Mouse (Mus musculus) natural killer cell, adult 2 months (primary cell): ENCODE results near the gene Gemin7.
"Not testable (repeated sequence)": the region's sequence is repeated elsewhere in the genome, so short reads cannot be mapped to it uniquely, and the experiment has no call there.

Experiments
- DNase-seq, 2 experiments: peaks; one replicate each; pipeline ENCODE4 v3.0.0; 2022; ENCODE audit warnings: low spot score in 2 of 2

The Gemin7 gene

DNA sequence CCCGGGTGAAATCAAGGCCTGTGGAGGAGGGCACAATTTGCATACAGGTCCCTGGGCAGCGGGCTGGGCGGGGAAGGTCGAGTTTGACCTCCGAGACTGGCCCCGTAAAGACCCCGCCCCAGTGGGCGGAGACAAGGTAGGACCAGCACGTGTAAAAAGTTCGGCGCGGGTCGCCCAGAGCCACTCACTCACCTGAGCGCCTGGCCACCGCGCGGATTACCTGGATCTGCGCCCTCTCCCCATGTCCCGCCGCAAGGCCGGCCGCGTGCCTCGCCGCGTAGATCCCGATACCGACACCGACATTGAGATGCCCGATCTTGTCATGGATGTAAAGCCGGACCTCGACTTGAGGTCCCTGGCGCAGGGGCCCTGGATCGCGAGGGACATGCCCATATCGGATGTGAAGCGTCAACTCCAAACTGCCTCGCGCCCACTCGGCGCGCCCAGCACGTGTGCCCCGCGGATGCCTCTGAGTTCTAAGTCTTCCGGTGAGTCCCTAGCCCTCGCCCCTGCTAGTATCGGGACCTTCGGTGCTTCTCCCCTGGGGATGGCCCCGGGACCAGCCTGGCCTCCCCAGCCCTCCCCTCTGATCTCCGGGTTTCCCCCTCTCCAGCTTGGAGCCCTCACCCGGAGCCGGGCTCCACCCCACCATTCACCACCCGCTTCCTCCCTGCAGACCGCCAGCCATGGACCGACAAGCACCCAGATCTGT is at the start of gene Gemin7, which contains the start of gene Zfp296:
Gene Gemin7, minus strand, starts transcription at position 455 of the 712 bp plus-strand sequence.
Gene Zfp296, plus strand, starts transcription at position 147 of the 712 bp plus-strand sequence.
- peak; percentile 41 to 61 for DNase-seq

DNA sequence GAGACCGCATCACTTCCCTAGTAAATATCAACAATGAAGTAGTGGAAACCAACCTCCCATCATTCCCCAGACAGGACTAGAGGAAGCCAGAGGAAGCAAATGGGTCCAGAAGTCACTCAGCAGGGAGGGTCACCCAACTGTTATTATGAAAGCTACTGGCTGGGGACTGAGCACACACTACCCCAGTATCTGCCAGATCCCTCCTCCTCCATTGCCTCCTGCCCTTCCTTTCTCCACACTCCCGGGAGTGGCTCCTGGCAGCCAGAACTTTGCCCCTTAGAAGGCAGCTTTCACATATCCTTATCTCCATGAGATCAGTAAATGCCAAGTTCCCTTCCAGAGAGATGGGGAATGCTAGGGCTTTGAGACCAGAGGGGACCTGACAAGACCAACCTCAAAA is 46.0 kb upstream of the Gemin7 start:
- no peak for DNase-seq

DNA sequence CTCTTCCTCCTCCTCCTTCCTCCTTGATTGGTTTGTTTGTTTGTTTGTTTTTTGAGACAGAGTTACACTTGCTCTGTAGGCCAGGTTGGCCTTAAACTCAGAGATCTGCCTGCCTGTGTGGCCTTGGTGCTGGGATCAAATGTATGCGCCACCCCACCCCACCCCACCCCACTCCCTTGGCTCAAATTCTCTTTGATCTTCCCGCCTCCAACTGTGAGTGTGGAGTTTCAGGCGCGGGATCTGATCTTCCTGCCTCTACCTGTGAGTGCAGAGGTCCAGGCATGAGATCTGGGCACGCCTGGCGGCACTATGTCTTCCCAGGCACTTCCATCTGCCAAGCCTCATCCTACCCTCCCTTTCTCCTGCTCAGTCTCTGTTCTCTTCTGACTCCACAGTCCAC is 44.8 kb upstream of the Gemin7 start:
- no peak for DNase-seq

DNA sequence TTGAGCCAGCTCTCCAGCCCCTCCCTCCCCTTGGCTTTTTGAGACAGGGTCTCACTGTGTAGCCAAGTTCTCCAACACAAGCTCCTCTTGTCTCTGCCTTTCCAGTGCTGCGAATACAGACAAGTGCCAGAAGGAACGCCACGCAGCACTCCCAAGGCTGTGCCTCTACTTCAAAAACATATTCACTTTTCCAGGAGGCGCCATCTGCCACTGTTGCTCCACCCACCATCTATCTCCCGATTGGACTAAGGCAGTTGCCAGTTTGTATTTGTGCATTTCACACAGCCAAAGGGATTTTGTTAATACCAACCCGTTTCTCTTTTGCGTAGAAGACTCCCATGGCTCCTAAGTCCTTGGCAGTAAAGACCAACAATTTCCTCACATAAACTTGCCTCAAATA is 43.4 kb upstream of the Gemin7 start:
- no peak for DNase-seq

DNA sequence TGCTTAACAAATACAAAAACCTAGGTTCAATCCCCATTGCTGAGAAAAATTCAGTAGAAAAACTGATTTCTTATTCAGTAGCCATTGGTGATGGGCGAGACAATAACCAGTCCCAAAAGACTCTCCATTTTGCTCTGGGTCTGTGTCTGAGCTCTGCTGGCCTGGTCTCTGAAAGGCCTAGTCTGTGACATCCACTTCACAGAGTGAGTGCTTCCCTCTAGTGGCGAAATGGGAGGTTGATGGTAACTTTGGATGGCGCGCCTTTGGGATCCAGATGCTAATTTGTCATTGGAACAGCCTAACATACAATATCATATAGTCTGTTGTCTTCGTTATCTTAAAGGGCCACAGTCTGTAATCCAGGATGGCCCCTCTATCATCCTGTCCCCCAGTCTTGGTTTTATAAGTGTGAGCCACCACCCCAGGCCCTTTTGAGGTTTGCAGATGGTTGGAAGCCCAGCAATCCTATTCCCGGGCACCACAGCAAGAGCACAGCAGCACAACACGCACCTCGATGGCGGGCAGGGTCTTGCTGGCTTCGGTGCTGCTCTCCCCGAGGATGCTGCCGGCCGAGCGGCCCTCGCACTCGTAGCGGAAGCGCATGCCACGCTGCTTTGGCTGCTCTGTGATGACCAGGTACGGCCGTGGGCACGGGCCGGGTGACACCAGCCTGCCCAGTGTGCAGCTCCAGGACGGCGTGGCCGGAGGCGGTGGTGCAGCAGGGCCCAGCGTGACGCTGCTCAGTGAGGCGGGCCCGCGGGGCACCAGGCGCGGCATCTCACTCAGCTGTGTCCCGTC is 41.8 kb upstream of the Gemin7 start:
- peak; percentile 61 to 74 for DNase-seq

DNA sequence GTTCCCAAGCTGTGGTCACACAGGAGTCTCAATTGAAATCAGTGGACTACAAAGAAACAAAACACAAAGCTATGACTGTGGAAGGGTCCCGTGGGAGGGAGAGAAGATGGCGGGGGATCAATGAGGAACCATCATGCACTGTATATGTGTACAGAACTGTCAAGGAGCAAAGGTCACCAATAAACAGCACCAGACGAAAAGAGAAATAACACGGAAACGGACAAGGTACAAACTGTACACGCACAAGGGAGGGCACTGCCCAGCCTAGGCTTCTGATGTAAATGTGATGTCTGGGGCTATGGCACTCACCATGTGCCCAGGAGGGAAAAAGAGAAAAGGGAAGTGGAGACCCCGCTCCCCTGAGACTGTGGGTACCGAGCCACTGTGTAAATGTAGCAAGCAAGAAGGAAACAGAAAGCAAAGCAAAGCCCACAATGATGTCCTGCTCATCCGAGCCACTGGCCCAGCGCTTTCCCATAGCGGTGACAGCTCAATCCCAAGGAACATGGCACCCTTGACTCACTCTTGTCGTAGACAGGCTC is 37.7 kb upstream of the Gemin7 start:
- DNase-seq, result peak in 1 of 2 experiments; percentile 64

DNA sequence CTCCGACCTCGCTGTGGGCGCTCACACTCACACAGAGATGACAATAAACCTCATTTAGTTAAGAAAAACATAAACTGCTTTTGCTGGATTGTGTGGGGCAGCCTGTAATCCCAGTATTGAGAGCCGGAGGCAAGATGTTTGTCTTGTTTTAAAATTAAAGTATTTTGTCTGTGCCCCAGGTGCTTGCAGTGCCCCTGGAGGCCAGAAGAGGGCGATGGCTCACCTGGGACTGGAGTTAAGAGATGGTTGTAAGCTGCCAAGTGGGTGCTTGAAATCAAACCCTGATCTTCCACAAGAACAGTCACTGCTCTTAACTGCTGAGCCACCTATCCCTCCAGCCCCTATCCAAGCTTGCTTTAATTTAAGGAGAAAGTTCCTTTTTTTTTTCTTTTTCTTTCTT is 33.6 kb upstream of the Gemin7 start:
- no peak for DNase-seq

DNA sequence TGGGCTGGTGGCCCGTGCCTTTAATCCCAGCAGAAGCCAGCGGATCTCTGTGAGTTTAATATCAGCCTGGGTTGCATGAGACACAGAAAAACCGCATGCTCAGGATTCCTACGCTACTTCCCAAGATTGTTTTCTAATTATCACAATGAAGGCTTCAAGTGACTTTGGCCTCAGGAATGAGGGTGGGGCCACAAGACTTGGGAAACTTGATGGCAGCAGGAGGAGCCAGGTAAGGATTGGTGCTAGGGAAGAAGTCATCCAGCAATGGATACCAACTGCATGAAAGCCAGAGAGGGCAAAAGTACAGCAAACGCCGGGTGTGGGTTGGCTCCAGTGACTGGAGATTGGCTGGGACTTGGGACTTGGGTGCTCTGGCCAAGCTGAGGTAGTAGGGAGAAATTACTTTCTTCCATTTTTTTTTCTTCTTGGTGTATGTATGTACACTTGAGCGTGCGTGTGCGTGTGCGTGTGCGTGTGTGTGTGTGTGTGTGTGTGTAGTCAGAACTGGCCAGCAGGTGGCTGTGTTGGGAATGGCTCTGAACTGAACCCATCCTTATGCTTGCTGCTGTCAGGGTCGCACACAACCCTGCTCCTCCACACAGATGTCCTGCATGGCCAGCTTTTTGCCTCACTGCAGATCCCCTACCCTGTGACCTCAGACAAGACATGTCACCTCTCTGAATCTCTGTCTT is 32.4 kb upstream of the Gemin7 start:
- DNase-seq, result no peak

DNA sequence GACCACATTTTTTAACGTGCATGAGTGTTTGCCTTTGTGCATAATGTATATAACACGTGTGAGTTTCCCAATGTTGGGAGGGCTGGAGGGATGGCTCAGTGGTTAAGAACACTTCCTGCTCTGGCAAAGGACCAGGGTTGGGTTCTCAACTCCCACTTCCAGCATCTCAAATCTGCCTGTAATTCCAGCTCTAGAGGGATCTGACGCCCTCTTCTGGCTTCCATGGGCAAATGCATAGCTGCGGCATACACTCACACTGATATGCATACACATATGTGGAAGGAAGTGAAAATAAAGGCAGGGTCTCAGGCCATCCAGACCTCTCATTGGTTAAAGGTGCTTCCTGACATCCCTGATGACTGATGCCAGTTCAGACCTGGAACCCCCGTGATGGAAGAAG is 29.9 kb upstream of the Gemin7 start:
- no peak for DNase-seq

DNA sequence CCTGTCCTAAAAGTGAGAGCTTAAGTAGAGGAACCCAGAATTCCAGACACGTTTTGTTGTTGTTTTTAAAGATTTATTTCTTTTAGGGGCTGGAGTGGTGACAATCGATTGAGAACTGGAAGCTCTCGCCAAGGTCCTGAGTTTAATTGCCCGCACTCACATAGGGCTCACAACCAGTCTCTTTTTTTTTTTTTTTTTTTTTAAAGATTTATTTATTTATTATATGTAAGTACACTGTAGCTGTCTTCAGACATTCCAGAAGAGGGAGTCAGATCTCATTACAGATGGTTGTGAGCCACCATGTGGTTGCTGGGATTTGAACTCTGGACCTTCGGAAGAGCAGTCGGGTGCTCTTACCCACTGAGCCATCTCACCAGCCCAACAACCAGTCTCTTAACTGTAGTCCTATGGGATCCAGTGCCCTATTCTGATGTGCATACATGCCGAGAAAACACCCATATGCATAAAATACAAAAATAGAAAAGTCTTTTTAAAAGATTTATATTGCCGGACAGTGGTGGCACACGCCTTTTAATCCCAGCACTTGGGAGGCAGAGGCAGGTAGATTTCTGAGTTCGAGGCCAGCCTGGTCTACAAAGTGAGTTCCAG is 27.3 kb upstream of the Gemin7 start:
- DNase-seq, result not testable (repeated sequence)

DNA sequence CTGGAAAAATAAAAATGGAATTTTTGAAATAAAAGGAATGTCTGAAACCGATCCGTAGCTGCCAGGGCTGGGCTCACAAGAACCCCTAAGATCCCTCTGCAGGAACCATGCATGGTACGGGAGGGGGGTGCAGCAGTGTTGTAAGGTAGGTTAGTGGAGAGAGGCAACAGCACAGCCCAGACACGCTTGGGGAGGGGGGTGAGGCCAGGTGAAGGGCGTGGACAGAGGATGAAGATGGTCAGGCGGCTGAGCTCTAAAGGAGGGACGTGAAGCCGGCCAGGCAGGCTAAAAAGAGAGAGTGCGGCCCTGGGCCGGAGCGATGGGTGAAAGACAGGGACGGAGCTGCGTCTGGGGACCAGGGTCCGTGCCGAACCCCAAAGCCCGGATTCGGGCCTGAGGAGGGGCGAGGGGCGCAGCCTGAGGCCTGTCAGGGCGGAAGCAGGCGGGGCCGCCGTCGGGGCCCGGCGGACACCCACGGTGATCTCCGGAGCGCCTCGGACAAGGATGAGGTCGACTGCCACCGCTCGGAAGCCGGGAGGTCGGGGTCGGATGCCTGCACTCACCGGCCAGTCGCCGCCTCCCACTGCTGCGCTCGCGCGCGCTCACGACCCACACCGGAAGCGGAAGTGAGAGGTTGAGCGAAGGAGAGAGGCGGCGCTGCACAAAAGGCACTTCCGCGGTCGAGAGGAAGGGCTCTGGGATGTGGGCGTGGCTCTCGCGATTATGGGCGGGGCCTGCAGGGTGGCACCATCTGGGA is 26.6 kb upstream of the Gemin7 start, which contains the start of gene Clasrp:
Gene Clasrp, minus strand, starts transcription at position 638 of the 757 bp plus-strand sequence.
- peak; percentile 94 to 96 for DNase-seq

DNA sequence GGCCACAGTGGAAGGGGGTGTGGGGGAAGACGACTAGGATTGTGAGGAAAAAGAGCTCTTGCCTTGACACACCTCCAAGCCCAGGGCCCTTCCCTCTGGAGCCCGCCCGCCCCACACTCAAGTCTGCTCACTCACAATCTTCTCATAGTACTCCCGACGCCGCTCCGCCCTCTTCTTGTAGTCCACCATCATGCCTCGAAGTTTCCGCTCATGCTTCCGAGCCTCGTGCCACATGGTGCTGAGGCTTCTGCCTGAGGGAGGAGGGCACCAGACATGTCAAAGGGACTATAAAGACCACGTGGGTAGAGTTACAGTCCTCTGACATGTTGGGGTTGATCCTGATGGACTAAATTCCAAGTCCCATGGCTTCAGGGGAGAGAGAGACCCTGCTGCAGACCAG is 25.7 kb upstream of the Gemin7 start:
- DNase-seq, result no peak

DNA sequence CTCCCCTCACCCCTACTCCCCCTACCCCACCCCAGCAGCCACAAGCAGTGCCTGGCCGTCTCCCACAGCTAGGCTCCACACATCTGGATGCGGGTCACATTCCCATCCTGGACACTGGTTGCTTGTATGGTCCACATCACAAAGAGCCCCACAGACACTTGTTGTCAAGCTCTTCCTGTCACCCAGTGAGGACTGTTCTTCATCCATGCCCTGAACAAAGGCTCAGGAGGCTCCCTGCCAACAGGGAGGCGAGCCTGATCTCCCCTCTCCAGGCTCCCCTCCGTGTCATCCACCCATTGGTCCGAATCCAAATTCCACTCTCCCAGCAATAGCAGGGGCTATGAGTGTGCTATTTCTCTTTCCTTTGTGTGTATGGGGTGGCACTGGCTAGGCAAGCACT is 23.2 kb upstream of the Gemin7 start:
- no peak for DNase-seq

DNA sequence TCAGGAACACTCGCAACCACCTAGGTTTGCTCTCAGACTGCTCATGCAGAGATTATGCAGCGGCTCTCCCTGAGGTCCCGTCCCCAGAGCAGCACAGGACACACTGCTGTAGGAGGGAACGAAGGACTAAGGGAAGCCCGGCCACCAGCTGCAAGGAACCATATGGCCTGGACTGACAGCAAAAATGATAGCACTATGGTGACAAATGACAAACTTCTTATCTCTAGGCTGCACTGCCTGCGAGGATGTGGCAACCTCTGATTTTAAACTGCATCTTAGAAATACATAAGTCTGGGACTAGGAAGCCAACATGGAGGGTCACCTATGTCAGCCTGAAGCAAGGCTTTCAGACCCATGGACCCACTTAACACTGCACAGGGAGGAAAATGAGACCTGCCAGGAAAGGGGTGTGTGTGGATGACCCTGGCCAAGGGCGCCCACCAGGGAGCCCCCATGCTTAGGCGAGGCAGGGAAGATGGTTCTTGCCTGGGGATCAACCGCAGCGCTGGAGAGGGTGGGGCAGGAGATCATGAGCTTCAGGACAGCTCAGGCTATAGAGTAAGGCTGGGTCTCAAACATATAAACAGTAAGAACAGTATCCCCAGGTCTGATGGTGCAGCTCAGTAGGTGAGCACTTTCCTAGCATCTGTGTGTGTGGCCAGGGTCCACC is 15.8 kb upstream of the Gemin7 start:
- no peak for DNase-seq

DNA sequence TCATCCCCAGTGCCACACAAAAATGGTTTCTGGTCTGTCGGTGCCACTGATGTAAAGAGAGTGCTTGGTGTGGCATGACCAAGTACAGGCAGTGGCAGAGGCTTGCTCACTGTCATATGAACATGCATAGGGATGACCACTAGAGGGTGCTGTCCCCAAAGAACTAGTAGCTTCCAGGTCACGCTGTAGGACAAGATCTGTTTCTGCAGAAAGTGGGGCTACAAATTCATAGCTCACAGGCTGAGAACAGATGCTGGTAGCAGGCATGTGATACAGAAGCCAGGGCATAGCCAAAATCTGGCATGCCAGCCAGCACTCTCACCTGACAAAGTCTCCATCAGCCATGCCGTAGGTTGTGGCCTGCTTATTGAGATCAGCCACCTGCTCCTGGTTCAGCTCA is 12.5 kb upstream of the Gemin7 start:
- peak; percentile 67 to 82 for DNase-seq

DNA sequence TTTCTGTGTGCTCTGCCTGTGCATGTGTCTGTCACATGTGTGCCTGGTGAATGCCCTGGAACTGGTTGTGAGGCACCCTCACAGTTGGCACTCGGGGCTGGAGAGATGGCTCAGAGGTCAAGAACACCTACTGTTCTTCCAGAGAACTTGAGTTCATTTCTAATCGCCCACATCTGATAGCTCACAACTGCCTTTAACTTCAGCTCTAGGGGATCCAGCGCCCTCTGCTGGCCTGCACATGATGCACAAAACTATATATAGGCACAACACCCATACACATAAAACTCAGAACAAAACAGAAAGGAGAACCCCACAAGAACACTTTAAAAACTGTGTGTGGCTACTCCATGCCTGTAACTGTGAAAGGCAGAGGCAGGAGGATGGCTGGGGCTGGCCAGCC is 11.8 kb upstream of the Gemin7 start:
- DNase-seq, result peak; percentile 20 to 55

DNA sequence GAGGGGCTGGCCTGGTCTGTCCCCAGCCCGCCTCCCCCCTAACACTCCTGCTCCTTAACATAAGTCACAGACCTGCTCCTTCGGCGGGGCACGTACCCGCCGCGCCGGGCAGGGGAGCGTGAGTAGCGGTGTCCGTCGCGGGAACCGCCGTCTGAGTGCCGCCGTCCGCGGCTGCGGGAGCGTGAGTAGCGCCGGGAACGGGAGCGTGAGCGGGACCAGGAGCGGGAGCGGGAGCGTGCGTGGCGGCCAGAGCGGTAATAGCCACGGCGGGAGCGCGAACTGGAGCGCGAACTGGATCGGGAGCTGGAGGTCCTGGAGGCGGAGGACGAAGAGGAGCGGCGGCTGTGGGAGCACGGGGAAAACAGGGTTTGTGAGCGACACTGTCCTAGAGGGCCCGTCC is 8.9 kb upstream of the Gemin7 start:
- no peak for DNase-seq

DNA sequence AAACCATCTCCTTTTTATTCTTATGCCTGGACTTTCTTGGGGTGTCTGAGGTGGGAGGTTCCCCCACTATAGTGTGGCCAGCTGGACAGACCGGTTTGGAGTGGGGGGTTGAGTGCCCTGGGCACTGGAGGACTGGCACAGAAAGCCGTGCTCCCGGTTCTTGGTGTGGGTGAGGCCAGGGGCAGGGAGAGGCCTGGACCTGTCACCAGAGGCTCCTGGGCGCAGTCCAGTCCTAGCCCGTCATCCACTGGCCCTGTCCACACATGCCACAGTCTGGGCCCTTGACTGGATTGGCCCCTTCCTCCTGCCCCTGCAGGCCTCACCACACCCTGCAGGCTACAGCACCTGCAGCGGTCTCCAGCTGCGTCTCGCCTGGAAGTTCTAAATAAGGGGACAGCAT is 3.2 kb upstream of the Gemin7 start:
- no peak for DNase-seq

DNA sequence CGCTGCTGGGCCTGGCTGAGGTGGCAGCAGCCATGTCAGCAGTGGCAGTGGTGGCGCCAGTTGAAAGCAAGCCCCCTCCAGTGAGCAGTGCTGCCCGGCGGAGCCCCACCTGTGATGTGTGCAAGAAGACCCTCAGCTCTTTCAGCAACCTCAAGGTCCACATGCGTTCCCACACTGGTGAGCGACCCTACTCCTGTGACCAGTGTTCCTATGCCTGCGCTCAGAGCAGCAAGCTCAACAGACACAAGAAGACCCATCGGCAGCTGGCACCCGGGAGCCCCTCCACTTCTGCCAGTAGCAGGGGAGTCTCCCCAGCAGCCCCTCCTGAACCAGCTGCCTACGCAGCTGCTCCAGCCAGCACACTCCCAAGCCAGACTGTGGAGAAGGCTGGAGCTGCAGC is 2.4 kb upstream of the Gemin7 start:
- DNase-seq, result no peak

DNA sequence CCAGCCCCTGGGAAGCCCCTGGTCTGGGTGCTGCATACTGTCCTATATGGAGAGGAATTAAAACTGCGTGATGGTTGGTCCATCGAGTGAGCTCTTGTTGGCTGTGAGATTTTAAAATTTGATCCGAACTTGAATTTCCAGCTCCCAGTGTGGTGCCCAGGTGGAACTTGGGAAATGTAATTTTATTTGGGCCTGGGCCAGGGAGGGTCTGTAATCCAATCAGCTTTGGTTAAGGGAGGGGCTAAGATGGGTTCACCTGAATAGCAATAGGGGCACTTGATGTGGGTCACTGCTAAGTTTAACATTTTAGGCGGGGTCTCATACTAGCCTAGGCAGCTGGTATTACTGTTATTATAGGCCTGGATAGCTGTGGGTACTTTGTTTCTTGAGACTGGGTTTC is 1.0 kb upstream of the Gemin7 start:
- DNase-seq, result no peak
